Mouse (Mus musculus): ENCODE results near the gene Lypd5. TPM values are rescaled to one million over a fixed set of nuclear protein-coding genes. Genes with fewer than 3 reads are reported as not detected.

The Lypd5 gene
- total and polyA plus RNA-seq, 2 experiments from 2014 or later = 0.13 TPM; not detected in 1

- Histone ChIP-seq H3K4me3 (ENCODE audit: low read length) (no peak overlapping the region), H3K4me1 (ENCODE audit: insufficient read depth, low read length) (peaks cover 3% of the 10 kb centered on the region; the same call in 1 of the 2 replicates), H3K9ac (replicated peaks; ENCODE audit: low read length) (no peak overlapping the region), H3K36me3 (ENCODE audit: insufficient read depth, low read length) (no peaks in the 10 kb centered on the region), H3K9me3 (ENCODE audit: low read length) (no peaks in the 10 kb centered on the region), H3K27me3 (ENCODE audit: insufficient read depth, low read length) (no peaks in the 10 kb centered on the region), H3K27ac (no peak overlapping the region), H3K4me2 (ENCODE audit: low read depth, low read length) (no peak overlapping the region)
- DNase-seq (ENCODE audit: low spot score) (no peak), ATAC-seq (no peak)
- TF ChIP-seq CTCF (IDR thresholded peaks at IDR 0.05; ENCODE audit: low read depth) = no peak
- WGBS = 71% methylated on average over 4 of the region's 4 CpGs
Observed at GRCm38 (mm10) chr7:24368226-24368625, 19.2 kb downstream of the Lypd5 start.

- Histone ChIP-seq H3K27ac (no peak overlapping the region), H3K27me3 (ENCODE audit: insufficient read depth, low read length) (no peaks in the 10 kb centered on the region), H3K36me3 (ENCODE audit: insufficient read depth, low read length) (no peaks in the 10 kb centered on the region), H3K9ac (replicated peaks; ENCODE audit: low read length) (no peak overlapping the region), H3K4me3 (ENCODE audit: low read length) (no peak overlapping the region), H3K4me1 (ENCODE audit: insufficient read depth, low read length) (peaks cover 3% of the 10 kb centered on the region; the same call in 1 of the 2 replicates), H3K9me3 (ENCODE audit: low read length) (no peaks in the 10 kb centered on the region), H3K4me2 (ENCODE audit: low read depth, low read length) (no peak overlapping the region)
- TF ChIP-seq CTCF (IDR thresholded peaks at IDR 0.05; ENCODE audit: low read depth) = no peak
- DNase-seq (ENCODE audit: low spot score) = no peak
- WGBS = 94% methylated on average over 7 of the region's 7 CpGs
- ATAC-seq = no peak
Observed at GRCm38 (mm10) chr7:24368946-24369345, 19.9 kb downstream of the Lypd5 start.

GRCm38 (mm10) chr7:24369731-24370541 lies 20.9 kb downstream of the Lypd5 start, which contains the start of gene Kcnn4:
Kcnn4 (plus strand) TSS chr7:24370263.
- TF ChIP-seq CTCF (IDR thresholded peaks at IDR 0.05; ENCODE audit: low read depth) = no peak
- 45% methylated on average over 23 of the region's 23 CpGs for WGBS
- ATAC-seq = no peak; the same call in 1 of the 2 replicates
- no peak for DNase-seq (ENCODE audit: low spot score)
- Histone ChIP-seq H3K27me3 (ENCODE audit: insufficient read depth, low read length) (no peaks in the 10 kb centered on the region), H3K9me3 (ENCODE audit: low read length) (no peaks in the 10 kb centered on the region), H3K27ac (no peak within 1 kb of the TSS), H3K4me1 (ENCODE audit: insufficient read depth, low read length) (peaks cover 2% of the 10 kb centered on the region; the same call in 1 of the 2 replicates), H3K4me3 (ENCODE audit: low read length) (no peak within 1 kb of the TSS), H3K36me3 (ENCODE audit: insufficient read depth, low read length) (no peaks in the 10 kb centered on the region), H3K9ac (replicated peaks; ENCODE audit: low read length) (no peak within 1 kb of the TSS), H3K4me2 (ENCODE audit: low read depth, low read length) (no peak within 1 kb of the TSS)

- DNase-seq (ENCODE audit: low spot score) (no peak), ATAC-seq (no peak)
- Histone ChIP-seq H3K9me3 (ENCODE audit: low read length) (no peaks in the 10 kb centered on the region), H3K36me3 (ENCODE audit: insufficient read depth, low read length) (no peaks in the 10 kb centered on the region), H3K27ac (no peak overlapping the region), H3K4me1 (ENCODE audit: insufficient read depth, low read length) (no peaks in the 10 kb centered on the region; the same call in 1 of the 2 replicates), H3K9ac (replicated peaks; ENCODE audit: low read length) (no peak overlapping the region), H3K4me3 (ENCODE audit: low read length) (no peak overlapping the region), H3K4me2 (ENCODE audit: low read depth, low read length) (no peak overlapping the region), H3K27me3 (ENCODE audit: insufficient read depth, low read length) (no peaks in the 10 kb centered on the region)
- WGBS = 86% methylated on average over 7 of the region's 7 CpGs
- no peak for TF ChIP-seq CTCF (IDR thresholded peaks at IDR 0.05; ENCODE audit: low read depth)
Observed at GRCm38 (mm10) chr7:24371012-24371808, 22.2 kb downstream of the Lypd5 start.

- no peak for TF ChIP-seq CTCF (IDR thresholded peaks at IDR 0.05; ENCODE audit: low read depth)
- WGBS = 75% methylated on average over 3 of the region's 3 CpGs
- no peaks in the 10 kb centered on the region for H3K36me3 ChIP-seq (ENCODE audit: insufficient read depth, low read length)
Observed at GRCm38 (mm10) chr7:24371809-24372145, 22.8 kb downstream of the Lypd5 start.

GRCm38 (mm10) chr7:24372300-24372699 lies 23.3 kb downstream of the Lypd5 start:
- Histone ChIP-seq H3K36me3 (ENCODE audit: insufficient read depth, low read length) (no peaks in the 10 kb centered on the region), H3K4me1 (ENCODE audit: insufficient read depth, low read length) (no peaks in the 10 kb centered on the region; the same call in none of the 2 replicates), H3K4me3 (ENCODE audit: low read length) (no peak overlapping the region), H3K27ac (peak overlapping the region; percentile 64; the same call in 1 of the 2 replicates), H3K27me3 (ENCODE audit: insufficient read depth, low read length) (no peaks in the 10 kb centered on the region), H3K9ac (replicated peaks; ENCODE audit: low read length) (no peak overlapping the region), H3K9me3 (ENCODE audit: low read length) (no peaks in the 10 kb centered on the region), H3K4me2 (ENCODE audit: low read depth, low read length) (no peak overlapping the region)
- ATAC-seq (no peak), DNase-seq (ENCODE audit: low spot score) (no peak)
- 85% methylated on average over 9 of the region's 11 CpGs for WGBS
- TF ChIP-seq CTCF (IDR thresholded peaks at IDR 0.05; ENCODE audit: low read depth) = no peak

More at GRCm38 (mm10) chr7:24371809-24372145, 22.8 kb downstream of the Lypd5 start:
- Histone ChIP-seq H3K27ac (no peak overlapping the region), H3K4me3 (ENCODE audit: low read length) (no peak overlapping the region), H3K27me3 (ENCODE audit: insufficient read depth, low read length) (no peaks in the 10 kb centered on the region), H3K9me3 (ENCODE audit: low read length) (no peaks in the 10 kb centered on the region), H3K4me2 (ENCODE audit: low read depth, low read length) (no peak overlapping the region), H3K9ac (replicated peaks; ENCODE audit: low read length) (no peak overlapping the region), H3K4me1 (ENCODE audit: insufficient read depth, low read length) (no peaks in the 10 kb centered on the region; the same call in 1 of the 2 replicates)
- no peak for ATAC-seq
- DNase-seq (ENCODE audit: low spot score) = no peak

Measured in hindbrain, postnatal 0 days (tissue).